Mouse (Mus musculus): ENCODE measurements around the gene Psmd7. TPM values are rescaled to one million over a fixed set of nuclear protein-coding genes. Genes with fewer than 3 reads are reported as not detected.
A peak's percentile ranks its signal among the peaks of the same experiment; 100 is the strongest.

The Psmd7 gene
- polyA plus RNA-seq, 1 experiment from 2014 or later: 321 TPM

GRCm38 (mm10) chr8:107572497-107572896 lies 15.8 kb downstream of the Psmd7 start:
- no peak overlapping the region for H3K4me2 ChIP-seq (replicated peaks; ENCODE audit: low read depth, low read length)
- ATAC-seq (ENCODE audit: low FRiP score): no peak
- no peaks in the 10 kb centered on the region for H3K4me1 ChIP-seq (replicated peaks; ENCODE audit: control insufficient read depth, insufficient read depth, low read length)
- H3K4me3 ChIP-seq (ENCODE audit: low read depth, low read length): no peak overlapping the region
- H3K27ac ChIP-seq (ENCODE audit: low read depth, low read length): no peak overlapping the region
- peak; percentile 80 for DNase-seq (ENCODE audit: low spot score)
- no peaks in the 10 kb centered on the region for H3K9me3 ChIP-seq (ENCODE audit: control insufficient read depth, low read length)
- no peak overlapping the region for H3K9ac ChIP-seq (ENCODE audit: low read depth, low read length)
- H3K36me3 ChIP-seq (ENCODE audit: control insufficient read depth, insufficient read depth, low read length): no peaks in the 10 kb centered on the region
- no peaks in the 10 kb centered on the region for H3K27me3 ChIP-seq (ENCODE audit: control insufficient read depth, insufficient read depth, low read length)
- 59% methylated on average over 4 of the region's 4 CpGs for WGBS

GRCm38 (mm10) chr8:107571486-107572135 lies 16.7 kb downstream of the Psmd7 start:
- 86% methylated on average over 7 of the region's 7 CpGs for WGBS
- H3K27ac ChIP-seq (ENCODE audit: low read depth, low read length): no peak overlapping the region
- H3K27me3 ChIP-seq (ENCODE audit: control insufficient read depth, insufficient read depth, low read length): no peaks in the 10 kb centered on the region

GRCm38 (mm10) chr8:107571046-107571445 lies 17.2 kb downstream of the Psmd7 start:
- no peak for ATAC-seq (ENCODE audit: low FRiP score)
- Histone ChIP-seq H3K4me1 (replicated peaks; ENCODE audit: control insufficient read depth, insufficient read depth, low read length) (no peaks in the 10 kb centered on the region), H3K36me3 (ENCODE audit: control insufficient read depth, insufficient read depth, low read length) (no peaks in the 10 kb centered on the region), H3K4me2 (replicated peaks; ENCODE audit: low read depth, low read length) (no peak overlapping the region), H3K9ac (ENCODE audit: low read depth, low read length) (no peak overlapping the region), H3K9me3 (ENCODE audit: control insufficient read depth, low read length) (no peaks in the 10 kb centered on the region), H3K27me3 (ENCODE audit: control insufficient read depth, insufficient read depth, low read length) (no peaks in the 10 kb centered on the region), H3K27ac (ENCODE audit: low read depth, low read length) (no peak overlapping the region), H3K4me3 (ENCODE audit: low read depth, low read length) (no peak overlapping the region)
- WGBS: 89% methylated on average over 2 of the region's 2 CpGs
- DNase-seq (ENCODE audit: low spot score): no peak

More at GRCm38 (mm10) chr8:107571486-107572135, 16.7 kb downstream of the Psmd7 start:
- ATAC-seq (ENCODE audit: low FRiP score) (no peak), DNase-seq (ENCODE audit: low spot score) (no peak)
- no peaks in the 10 kb centered on the region for H3K4me1 ChIP-seq (replicated peaks; ENCODE audit: control insufficient read depth, insufficient read depth, low read length)
- H3K9ac ChIP-seq (ENCODE audit: low read depth, low read length): no peak overlapping the region
- no peak overlapping the region for H3K4me3 ChIP-seq (ENCODE audit: low read depth, low read length)
- H3K36me3 ChIP-seq (ENCODE audit: control insufficient read depth, insufficient read depth, low read length): no peaks in the 10 kb centered on the region
- H3K9me3 ChIP-seq (ENCODE audit: control insufficient read depth, low read length): no peaks in the 10 kb centered on the region
- H3K4me2 ChIP-seq (replicated peaks; ENCODE audit: low read depth, low read length): no peak overlapping the region

DNA sequence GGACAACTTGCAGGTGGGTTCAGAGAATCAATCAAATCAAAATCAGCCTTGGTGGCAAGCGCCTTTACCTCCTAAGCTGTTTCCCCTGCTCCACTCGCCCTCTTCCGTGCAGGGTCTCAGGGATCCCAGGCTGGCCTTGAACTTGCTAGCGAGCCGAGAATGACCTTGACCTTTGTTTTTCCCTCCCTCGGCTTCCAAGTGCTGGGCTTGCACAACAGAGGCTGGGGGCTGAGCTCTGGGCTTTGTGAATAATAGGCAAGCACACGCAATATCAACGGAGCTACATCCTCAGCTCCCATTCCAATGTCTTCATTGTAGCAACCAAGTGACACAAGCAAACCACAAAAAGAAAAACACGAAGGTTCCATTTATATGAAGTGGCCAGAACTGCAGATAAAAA lies 26.1 kb downstream of the Psmd7 start:
- Histone ChIP-seq H3K9me3 (ENCODE audit: control insufficient read depth, low read length) (no peaks in the 10 kb centered on the region), H3K4me3 (ENCODE audit: low read depth, low read length) (no peak overlapping the region), H3K27me3 (ENCODE audit: control insufficient read depth, insufficient read depth, low read length) (no peaks in the 10 kb centered on the region), H3K9ac (ENCODE audit: low read depth, low read length) (no peak overlapping the region), H3K36me3 (ENCODE audit: control insufficient read depth, insufficient read depth, low read length) (no peaks in the 10 kb centered on the region), H3K4me1 (replicated peaks; ENCODE audit: control insufficient read depth, insufficient read depth, low read length) (no peaks in the 10 kb centered on the region), H3K4me2 (replicated peaks; ENCODE audit: low read depth, low read length) (no peak overlapping the region), H3K27ac (ENCODE audit: low read depth, low read length) (no peak overlapping the region)
- DNase-seq (ENCODE audit: low spot score) (no peak), ATAC-seq (ENCODE audit: low FRiP score) (no peak)
- 77% methylated on average over 9 of the region's 9 CpGs for WGBS

GRCm38 (mm10) chr8:107560820-107561536 lies 27.3 kb downstream of the Psmd7 start:
- Histone ChIP-seq H3K4me3 (ENCODE audit: low read depth, low read length) (no peak overlapping the region), H3K27me3 (ENCODE audit: control insufficient read depth, insufficient read depth, low read length) (no peaks in the 10 kb centered on the region), H3K27ac (ENCODE audit: low read depth, low read length) (no peak overlapping the region), H3K4me1 (replicated peaks; ENCODE audit: control insufficient read depth, insufficient read depth, low read length) (no peaks in the 10 kb centered on the region), H3K36me3 (ENCODE audit: control insufficient read depth, insufficient read depth, low read length) (no peaks in the 10 kb centered on the region), H3K9ac (ENCODE audit: low read depth, low read length) (no peak overlapping the region), H3K9me3 (ENCODE audit: control insufficient read depth, low read length) (no peaks in the 10 kb centered on the region), H3K4me2 (replicated peaks; ENCODE audit: low read depth, low read length) (no peak overlapping the region)
- peak; percentile 19 for DNase-seq (ENCODE audit: low spot score)
- WGBS: 58% methylated on average over 16 of the region's 16 CpGs
- ATAC-seq (ENCODE audit: low FRiP score): no peak

DNA sequence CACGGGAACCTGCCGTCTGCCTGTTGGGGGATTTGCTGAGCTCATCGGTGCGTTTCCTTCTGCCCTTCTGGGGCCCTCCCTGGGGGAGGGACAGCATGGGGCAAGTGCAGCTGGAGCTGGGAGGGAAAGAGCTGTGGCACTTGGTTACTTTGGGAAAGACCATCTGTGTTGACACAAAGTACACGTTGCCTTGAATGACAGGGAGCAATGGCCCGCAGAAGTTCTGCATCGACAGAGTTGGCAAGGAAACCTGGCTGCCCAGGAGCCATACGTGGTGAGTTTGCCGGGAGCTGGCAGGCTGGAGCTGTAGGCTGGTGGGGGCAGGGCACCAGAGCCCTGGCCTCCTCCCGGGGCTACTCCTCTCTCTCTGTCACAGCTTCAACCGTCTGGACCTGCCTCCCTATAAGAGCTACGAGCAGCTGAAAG lies 31.7 kb downstream of the Psmd7 start:
- no peaks in the 10 kb centered on the region; the same call in 1 of the 2 replicates for H3K4me1 ChIP-seq (replicated peaks; ENCODE audit: control insufficient read depth, insufficient read depth, low read length)
- H3K27me3 ChIP-seq (ENCODE audit: control insufficient read depth, insufficient read depth, low read length): no peaks in the 10 kb centered on the region
- ATAC-seq (ENCODE audit: low FRiP score): no peak
- H3K4me3 ChIP-seq (ENCODE audit: low read depth, low read length): no peak overlapping the region
- H3K9me3 ChIP-seq (ENCODE audit: control insufficient read depth, low read length): no peaks in the 10 kb centered on the region
- DNase-seq (ENCODE audit: low spot score): no peak
- H3K36me3 ChIP-seq (ENCODE audit: control insufficient read depth, insufficient read depth, low read length): no peaks in the 10 kb centered on the region
- H3K27ac ChIP-seq (ENCODE audit: low read depth, low read length): no peak overlapping the region; the same call in 1 of the 2 replicates
- H3K4me2 ChIP-seq (replicated peaks; ENCODE audit: low read depth, low read length): no peak overlapping the region
- 45% methylated on average over 12 of the region's 12 CpGs for WGBS
- H3K9ac ChIP-seq (ENCODE audit: low read depth, low read length): no peak overlapping the region

DNA sequence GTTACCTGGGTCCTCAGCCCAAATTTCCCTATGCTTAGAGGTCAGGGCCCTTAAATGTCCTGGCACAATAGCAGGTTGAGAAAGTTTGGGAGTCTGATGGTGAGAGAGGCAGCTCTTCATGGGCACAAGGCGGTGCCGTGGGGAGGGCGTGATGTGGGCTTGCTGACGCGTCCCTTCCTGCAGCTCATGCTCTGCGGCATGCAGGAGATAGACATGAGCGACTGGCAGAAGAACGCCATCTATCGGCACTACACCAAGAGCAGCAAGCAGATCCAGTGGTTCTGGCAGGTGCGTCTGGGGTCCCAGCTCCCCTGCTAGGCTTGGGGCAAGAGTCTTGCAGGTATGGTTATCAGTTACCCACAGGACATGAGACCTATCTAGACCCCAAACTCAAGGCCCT lies 33.0 kb downstream of the Psmd7 start:
- Histone ChIP-seq H3K9me3 (ENCODE audit: control insufficient read depth, low read length) (no peaks in the 10 kb centered on the region), H3K4me1 (replicated peaks; ENCODE audit: control insufficient read depth, insufficient read depth, low read length) (no peaks in the 10 kb centered on the region; the same call in 1 of the 2 replicates), H3K4me3 (ENCODE audit: low read depth, low read length) (no peak overlapping the region), H3K27me3 (ENCODE audit: control insufficient read depth, insufficient read depth, low read length) (no peaks in the 10 kb centered on the region), H3K4me2 (replicated peaks; ENCODE audit: low read depth, low read length) (no peak overlapping the region), H3K36me3 (ENCODE audit: control insufficient read depth, insufficient read depth, low read length) (no peaks in the 10 kb centered on the region), H3K27ac (ENCODE audit: low read depth, low read length) (no peak overlapping the region), H3K9ac (ENCODE audit: low read depth, low read length) (no peak overlapping the region)
- ATAC-seq (ENCODE audit: low FRiP score): no peak
- DNase-seq (ENCODE audit: low spot score): no peak
- WGBS: 91% methylated on average over 10 of the region's 10 CpGs

GRCm38 (mm10) chr8:107552234-107552633 lies 36.0 kb downstream of the Psmd7 start:
- DNase-seq (ENCODE audit: low spot score) (no peak), ATAC-seq (ENCODE audit: low FRiP score) (no peak)
- Histone ChIP-seq H3K27me3 (ENCODE audit: control insufficient read depth, insufficient read depth, low read length) (no peaks in the 10 kb centered on the region), H3K9ac (ENCODE audit: low read depth, low read length) (no peak overlapping the region), H3K4me2 (replicated peaks; ENCODE audit: low read depth, low read length) (no peak overlapping the region), H3K4me1 (replicated peaks; ENCODE audit: control insufficient read depth, insufficient read depth, low read length) (no peaks in the 10 kb centered on the region; the same call in 1 of the 2 replicates), H3K36me3 (ENCODE audit: control insufficient read depth, insufficient read depth, low read length) (no peaks in the 10 kb centered on the region), H3K9me3 (ENCODE audit: control insufficient read depth, low read length) (no peaks in the 10 kb centered on the region), H3K4me3 (ENCODE audit: low read depth, low read length) (no peak overlapping the region), H3K27ac (ENCODE audit: low read depth, low read length) (no peak overlapping the region)
- 32% methylated on average over 6 of the region's 6 CpGs for WGBS

DNA sequence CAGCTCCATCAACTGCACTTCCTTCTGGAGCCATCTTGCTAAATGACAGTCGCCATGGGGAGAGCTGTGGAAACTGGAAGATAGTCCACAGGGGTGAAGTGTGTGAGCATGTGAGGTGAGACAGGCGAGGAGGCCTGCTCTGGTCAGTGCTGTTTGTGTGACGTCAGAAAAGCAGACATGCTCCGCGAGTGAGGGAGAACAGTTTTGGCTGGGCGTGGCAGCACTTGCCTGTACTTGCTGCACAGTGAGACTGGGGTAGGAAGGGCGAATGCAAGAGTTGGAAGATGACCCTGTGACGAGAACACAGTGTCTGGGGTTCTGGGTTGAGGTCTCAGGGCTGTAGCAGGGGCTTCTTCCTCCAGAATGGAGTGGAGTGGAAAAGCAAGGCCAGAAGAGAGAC lies 41.4 kb downstream of the Psmd7 start:
- DNase-seq (ENCODE audit: low spot score) (no peak), ATAC-seq (ENCODE audit: low FRiP score) (no peak)
- no peaks in the 10 kb centered on the region for H3K36me3 ChIP-seq (ENCODE audit: control insufficient read depth, insufficient read depth, low read length)
- 89% methylated on average over 8 of the region's 8 CpGs for WGBS
- no peak overlapping the region for H3K4me2 ChIP-seq (replicated peaks; ENCODE audit: low read depth, low read length)
- H3K4me1 ChIP-seq (replicated peaks; ENCODE audit: control insufficient read depth, insufficient read depth, low read length): no peaks in the 10 kb centered on the region
- H3K9me3 ChIP-seq (ENCODE audit: control insufficient read depth, low read length): no peaks in the 10 kb centered on the region
- no peak overlapping the region for H3K9ac ChIP-seq (ENCODE audit: low read depth, low read length)
- no peak overlapping the region for H3K4me3 ChIP-seq (ENCODE audit: low read depth, low read length)
- H3K27me3 ChIP-seq (ENCODE audit: control insufficient read depth, insufficient read depth, low read length): no peaks in the 10 kb centered on the region
- H3K27ac ChIP-seq (ENCODE audit: low read depth, low read length): no peak overlapping the region
